Mouse (Mus musculus) kidney, embryonic 14.5 days (tissue): ENCODE measurements around the gene Pde8b. TPM values are rescaled to one million over a fixed set of nuclear protein-coding genes. Genes with fewer than 3 reads are reported as not detected.

Source experiments
- ATAC-seq: fragments of 200-750 bp; cut with Nextera tagmentation; 2 replicates; pipeline ENCODE4 v1.8.0; 2017; ENCODE audit warnings: moderate number of reproducible peaks, mild to moderate bottlenecking, moderate TSS enrichment, moderate library complexity; ENCODE audit not compliant: low FRiP score, low TSS enrichment
- H3K27ac ChIP-seq: fragments of 300-500 bp; sonication (generic); 2 replicates; pipeline ENCODE4 v1.5.1; 2014; ENCODE audit warnings: low read depth, mild to moderate bottlenecking, low read length, moderate library complexity, mixed read lengths
- H3K27me3 ChIP-seq: fragments of 300-500 bp; sonication (generic); 2 replicates; pipeline ENCODE4 v1.6.1; 2014; ENCODE audit warnings: mild to moderate bottlenecking, low read length; ENCODE audit not compliant: control insufficient read depth, insufficient read depth
- H3K36me3 ChIP-seq: fragments of 300-500 bp; sonication (generic); 2 replicates; pipeline ENCODE4 v1.6.1; 2014; ENCODE audit warnings: low read length, mixed read lengths; ENCODE audit not compliant: control insufficient read depth, insufficient read depth
- H3K4me1 ChIP-seq: fragments of 300-500 bp; sonication (generic); 2 replicates; pipeline ENCODE4 v1.6.1; 2014; ENCODE audit warnings: low read length, mixed read lengths; ENCODE audit not compliant: control insufficient read depth, insufficient read depth
- H3K4me2 ChIP-seq: fragments of 300-500 bp; sonication (generic); replicated peaks from 2 replicates; pipeline ENCODE4 v1.6.1; 2014; ENCODE audit warnings: low read depth, mild to moderate bottlenecking, low read length
- H3K4me3 ChIP-seq: fragments of 300-500 bp; sonication (generic); 2 replicates; pipeline ENCODE4 v1.5.1; 2014; ENCODE audit warnings: mild to moderate bottlenecking, low read length
- H3K9ac ChIP-seq: fragments of 300-500 bp; sonication (generic); 2 replicates; pipeline ENCODE4 v1.6.1; 2014; ENCODE audit warnings: low read depth, mild to moderate bottlenecking, low read length, moderate library complexity
- H3K9me3 ChIP-seq: fragments of 300-500 bp; sonication (generic); 2 replicates; pipeline ENCODE4 v1.6.1; 2016; ENCODE audit warnings: low read length; ENCODE audit not compliant: control insufficient read depth
- WGBS: fragments of 180-500 bp; shearing (Covaris S2); extraction: QIAGEN DNeasy Blood & Tissue Kit; methylation state at CpG from one replicate; pipeline ENCODE4 v1.1.7; 2014; 5-methylcytosine and 5-hydroxymethylcytosine counted together
- polyA plus RNA-seq: library from polyadenylated mRNA; unstranded; fragments of >200 nt; fragmentation: Nextera tagmentation; extraction: Ambion mirVana; gene quantifications from 2 replicates; pipeline ENCODE4 v1.2.1, GENCODE M21; 2014

Pde8b gene
- polyA plus RNA-seq, 1 experiment from 2014 or later = 9.5 TPM

GRCm38 (mm10) chr13:95082611-95083010 is 167.5 kb downstream of the Pde8b start:
- Histone ChIP-seq H3K27me3 (no peaks in the 10 kb centered on the region), H3K36me3 (no peaks in the 10 kb centered on the region), H3K4me1 (no peaks in the 10 kb centered on the region), H3K9me3 (no peaks in the 10 kb centered on the region), H3K9ac (no peak overlapping the region), H3K27ac (no peak overlapping the region), H3K4me2 (no peak overlapping the region), H3K4me3 (no peak overlapping the region)
- ATAC-seq = no peak
- 85% methylated on average over 3 of the region's 3 CpGs for WGBS

- Histone ChIP-seq H3K9me3 (no peaks in the 10 kb centered on the region), H3K4me3 (no peak overlapping the region), H3K4me2 (no peak overlapping the region), H3K27me3 (no peaks in the 10 kb centered on the region), H3K27ac (no peak overlapping the region), H3K36me3 (no peaks in the 10 kb centered on the region), H3K9ac (no peak overlapping the region), H3K4me1 (no peaks in the 10 kb centered on the region)
- 90% methylated on average over 7 of the region's 7 CpGs for WGBS
- no peak for ATAC-seq
These were observed 169.1 kb downstream of the Pde8b start for GRCm38 (mm10) chr13:95081082-95081481.

GRCm38 (mm10) chr13:95078492-95078891 is 171.6 kb downstream of the Pde8b start:
- H3K36me3 ChIP-seq = no peaks in the 10 kb centered on the region
- H3K4me2 ChIP-seq = no peak overlapping the region
- no peak overlapping the region for H3K27ac ChIP-seq
- no peaks in the 10 kb centered on the region for H3K4me1 ChIP-seq
- no peak for ATAC-seq
- H3K9me3 ChIP-seq = no peaks in the 10 kb centered on the region
- WGBS = 56% methylated on average over 6 of the region's 6 CpGs
- H3K4me3 ChIP-seq = no peak overlapping the region
- no peaks in the 10 kb centered on the region for H3K27me3 ChIP-seq
- no peak overlapping the region for H3K9ac ChIP-seq

GRCm38 (mm10) chr13:95077688-95078087 is 172.4 kb downstream of the Pde8b start:
- 80% methylated on average over 3 of the region's 3 CpGs for WGBS
- H3K4me3 ChIP-seq = no peak overlapping the region
- no peaks in the 10 kb centered on the region for H3K4me1 ChIP-seq
- H3K9me3 ChIP-seq = no peaks in the 10 kb centered on the region
- no peak for ATAC-seq
- H3K36me3 ChIP-seq = no peaks in the 10 kb centered on the region
- no peak overlapping the region for H3K4me2 ChIP-seq
- H3K27me3 ChIP-seq = no peaks in the 10 kb centered on the region
- H3K9ac ChIP-seq = no peak overlapping the region
- no peak overlapping the region for H3K27ac ChIP-seq

- Histone ChIP-seq H3K27ac (no peak overlapping the region), H3K9ac (no peak overlapping the region), H3K4me3 (no peak overlapping the region), H3K9me3 (no peaks in the 10 kb centered on the region), H3K4me2 (no peak overlapping the region), H3K36me3 (no peaks in the 10 kb centered on the region), H3K4me1 (no peaks in the 10 kb centered on the region), H3K27me3 (no peaks in the 10 kb centered on the region)
- ATAC-seq = no peak
- 76% methylated on average over 2 of the region's 2 CpGs for WGBS
These were observed 174.0 kb downstream of the Pde8b start for GRCm38 (mm10) chr13:95076142-95076541.

- Histone ChIP-seq H3K9me3 (no peaks in the 10 kb centered on the region), H3K36me3 (no peaks in the 10 kb centered on the region), H3K9ac (no peak overlapping the region), H3K4me2 (no peak overlapping the region), H3K4me3 (no peak overlapping the region), H3K4me1 (no peaks in the 10 kb centered on the region), H3K27me3 (no peaks in the 10 kb centered on the region), H3K27ac (no peak overlapping the region)
- ATAC-seq = no peak
- 68% methylated on average over 8 of the region's 8 CpGs for WGBS
These were observed 176.5 kb downstream of the Pde8b start for GRCm38 (mm10) chr13:95073445-95074172.

- no peak for ATAC-seq
- Histone ChIP-seq H3K9me3 (no peaks in the 10 kb centered on the region), H3K27me3 (no peaks in the 10 kb centered on the region), H3K36me3 (no peaks in the 10 kb centered on the region), H3K9ac (no peak overlapping the region), H3K4me1 (no peaks in the 10 kb centered on the region), H3K4me2 (no peak overlapping the region), H3K4me3 (no peak overlapping the region), H3K27ac (no peak overlapping the region)
These were observed 179.9 kb downstream of the Pde8b start for GRCm38 (mm10) chr13:95070268-95070667.

- no peaks in the 10 kb centered on the region for H3K4me1 ChIP-seq
- H3K27me3 ChIP-seq = no peaks in the 10 kb centered on the region
- no peak overlapping the region for H3K9ac ChIP-seq
- H3K27ac ChIP-seq = no peak overlapping the region
- no peak for ATAC-seq
- no peak overlapping the region for H3K4me2 ChIP-seq
- WGBS = 62% methylated on average over 6 of the region's 6 CpGs
- H3K36me3 ChIP-seq = no peaks in the 10 kb centered on the region
- no peaks in the 10 kb centered on the region for H3K9me3 ChIP-seq
- H3K4me3 ChIP-seq = no peak overlapping the region
These were observed 182.3 kb downstream of the Pde8b start for GRCm38 (mm10) chr13:95067854-95068253.

GRCm38 (mm10) chr13:95063390-95064017 is 186.6 kb downstream of the Pde8b start:
- no peak overlapping the region for H3K9ac ChIP-seq
- no peak overlapping the region for H3K4me3 ChIP-seq
- no peaks in the 10 kb centered on the region for H3K27me3 ChIP-seq
- H3K4me1 ChIP-seq = no peaks in the 10 kb centered on the region
- 63% methylated on average over 4 of the region's 4 CpGs for WGBS
- no peak overlapping the region for H3K4me2 ChIP-seq
- no peaks in the 10 kb centered on the region for H3K36me3 ChIP-seq
- no peaks in the 10 kb centered on the region for H3K9me3 ChIP-seq
- H3K27ac ChIP-seq = no peak overlapping the region
- ATAC-seq = no peak
